Mouse (Mus musculus) midbrain, embryonic 11.5 days (tissue): Measurements from ENCODE around the gene Rrp1. TPM values are rescaled to one million over a fixed set of nuclear protein-coding genes. Genes with fewer than 3 reads are reported as not detected.

ENCODE experiments used
- ATAC-seq: fragments of 200-750 bp; cut with Nextera tagmentation; 2 replicates; pipeline ENCODE4 v1.8.0; 2017; ENCODE audit warnings: moderate TSS enrichment, moderate library complexity; ENCODE audit not compliant: low FRiP score
- DNase-seq: peaks from one replicate; pipeline ENCODE4 v3.0.0; 2015; ENCODE audit warnings: low spot score; ENCODE audit errors: missing footprints
- H3K27ac ChIP-seq: fragments of 300-500 bp; sonication (generic); 2 replicates; pipeline ENCODE4 v1.5.1; 2014; ENCODE audit warnings: low read depth, low read length
- H3K27me3 ChIP-seq: fragments of 300-500 bp; sonication (generic); 2 replicates; pipeline ENCODE4 v1.6.1; 2014; ENCODE audit warnings: mild to moderate bottlenecking, low read length, moderate library complexity, mixed read lengths; ENCODE audit not compliant: control insufficient read depth, insufficient read depth
- H3K36me3 ChIP-seq: fragments of 300-500 bp; sonication (generic); 2 replicates; pipeline ENCODE4 v1.6.1; 2014; ENCODE audit warnings: mild to moderate bottlenecking, low read length, moderate library complexity, mixed read lengths; ENCODE audit not compliant: control insufficient read depth, insufficient read depth
- H3K4me1 ChIP-seq: fragments of 300-500 bp; sonication (generic); 2 replicates; pipeline ENCODE4 v1.6.1; 2014; ENCODE audit warnings: low read length; ENCODE audit not compliant: control insufficient read depth, insufficient read depth
- H3K4me2 ChIP-seq: fragments of 300-500 bp; sonication (generic); 2 replicates; pipeline ENCODE4 v1.6.1; 2014; ENCODE audit warnings: mild to moderate bottlenecking, moderate library complexity
- H3K4me3 ChIP-seq: fragments of 300-500 bp; sonication (generic); 2 replicates; pipeline ENCODE4 v1.5.1; 2014; ENCODE audit warnings: low read depth, low read length
- H3K9ac ChIP-seq: fragments of 300-500 bp; sonication (generic); 2 replicates; pipeline ENCODE4 v1.6.1; 2014; ENCODE audit warnings: low read length
- H3K9me3 ChIP-seq: fragments of 300-500 bp; sonication (generic); 2 replicates; pipeline ENCODE4 v1.6.1; 2016; ENCODE audit warnings: low read length; ENCODE audit not compliant: control insufficient read depth
- WGBS: fragments of 180-500 bp; shearing (Covaris S2); extraction: QIAGEN DNeasy Blood & Tissue Kit; methylation state at CpG from one replicate; pipeline ENCODE4 v1.1.7; 2014; 5-methylcytosine and 5-hydroxymethylcytosine counted together
- polyA plus RNA-seq: library from polyadenylated mRNA; unstranded; fragments of >200 nt; fragmentation: Nextera tagmentation; extraction: Ambion mirVana; gene quantifications from 2 replicates; pipeline ENCODE4 v1.2.1, GENCODE M21; 2014

The Rrp1 gene
- polyA plus RNA-seq, 1 experiment from 2014 or later: 244 TPM

- ATAC-seq: no peak
- Histone ChIP-seq H3K36me3 (peaks cover 2% of the 10 kb centered on the region; the same call in 1 of the 2 replicates), H3K9me3 (no peaks in the 10 kb centered on the region), H3K4me3 (no peak overlapping the region), H3K4me1 (peaks cover 5% of the 10 kb centered on the region), H3K9ac (no peak overlapping the region), H3K27ac (no peak overlapping the region), H3K27me3 (no peaks in the 10 kb centered on the region), H3K4me2 (no peak overlapping the region)
- DNase-seq: no peak
- 88% methylated on average over 3 of the region's 3 CpGs for WGBS
Measured at GRCm38 (mm10) chr10:78447396-78447795, 34.6 kb upstream of the Rrp1 start.

DNA sequence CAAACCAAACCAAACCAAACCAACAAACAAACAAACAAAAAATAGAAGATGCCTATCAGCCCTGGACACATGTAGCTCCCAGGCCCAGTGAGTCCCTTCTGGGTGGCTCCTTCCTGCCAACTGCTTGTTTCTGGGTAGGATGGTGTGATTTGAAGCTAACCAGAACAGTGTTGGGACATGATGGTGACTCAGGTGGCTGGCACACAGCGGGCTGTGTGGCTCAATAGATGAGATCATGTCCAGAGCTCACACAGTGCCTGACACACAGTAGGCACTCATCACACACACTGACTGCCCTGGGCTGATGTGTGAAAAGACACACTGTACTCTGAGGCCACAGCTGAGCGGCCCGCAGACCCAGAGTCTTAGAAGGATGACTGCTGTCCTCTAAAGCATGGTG is 33.4 kb upstream of the Rrp1 start:
- no peak for ATAC-seq
- 98% methylated on average over 3 of the region's 3 CpGs for WGBS
- no peak overlapping the region for H3K4me2 ChIP-seq
- no peaks in the 10 kb centered on the region for H3K27me3 ChIP-seq
- H3K4me3 ChIP-seq: no peak overlapping the region
- H3K27ac ChIP-seq: no peak overlapping the region
- DNase-seq: no peak
- peaks cover 2% of the 10 kb centered on the region; the same call in 1 of the 2 replicates for H3K36me3 ChIP-seq
- H3K9ac ChIP-seq: no peak overlapping the region
- H3K4me1 ChIP-seq: no peaks in the 10 kb centered on the region
- H3K9me3 ChIP-seq: no peaks in the 10 kb centered on the region

GRCm38 (mm10) chr10:78442292-78442691 is 29.4 kb upstream of the Rrp1 start:
- Histone ChIP-seq H3K9me3 (no peaks in the 10 kb centered on the region), H3K4me1 (no peaks in the 10 kb centered on the region), H3K27ac (no peak overlapping the region), H3K9ac (no peak overlapping the region), H3K4me2 (no peak overlapping the region), H3K27me3 (no peaks in the 10 kb centered on the region), H3K4me3 (no peak overlapping the region), H3K36me3 (no peaks in the 10 kb centered on the region)
- WGBS: 88% methylated on average over 3 of the region's 3 CpGs
- DNase-seq: no peak
- no peak for ATAC-seq

GRCm38 (mm10) chr10:78441606-78442005 is 28.8 kb upstream of the Rrp1 start:
- Histone ChIP-seq H3K4me3 (no peak overlapping the region), H3K27me3 (no peaks in the 10 kb centered on the region), H3K9ac (no peak overlapping the region), H3K27ac (no peak overlapping the region), H3K36me3 (no peaks in the 10 kb centered on the region), H3K9me3 (no peaks in the 10 kb centered on the region), H3K4me2 (no peak overlapping the region), H3K4me1 (no peaks in the 10 kb centered on the region)
- ATAC-seq: no peak
- DNase-seq: no peak
- whole genome bisulfite sequencing: 88% methylated on average over 5 of the region's 5 CpGs

DNA sequence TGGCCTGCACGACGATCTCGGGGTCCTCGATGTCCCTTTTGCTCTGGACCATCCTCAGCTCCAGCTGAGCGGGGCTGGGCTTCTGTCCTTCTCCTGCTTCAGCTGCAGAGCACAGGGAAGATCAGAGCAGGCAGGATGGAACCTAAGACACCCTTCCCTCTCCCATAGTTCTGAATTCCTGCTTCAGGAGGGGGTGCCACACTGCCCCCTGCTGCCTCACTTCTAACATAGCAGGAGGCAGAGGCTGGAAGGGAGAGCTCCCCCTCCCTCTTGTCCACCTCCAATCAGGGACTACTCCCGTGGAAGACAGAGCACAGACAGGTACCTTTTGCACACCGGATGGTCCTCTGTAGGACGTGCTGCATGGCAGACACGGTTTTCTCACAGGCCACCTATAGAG is 28.0 kb upstream of the Rrp1 start:
- Histone ChIP-seq H3K36me3 (no peaks in the 10 kb centered on the region), H3K4me2 (no peak overlapping the region), H3K9ac (no peak overlapping the region), H3K9me3 (no peaks in the 10 kb centered on the region), H3K4me1 (no peaks in the 10 kb centered on the region), H3K27me3 (no peaks in the 10 kb centered on the region), H3K27ac (no peak overlapping the region), H3K4me3 (no peak overlapping the region)
- ATAC-seq: peak; percentile 47; the same call in 1 of the 2 replicates
- 68% methylated on average over 9 of the region's 9 CpGs for WGBS
- no peak for DNase-seq

- Histone ChIP-seq H3K4me2 (no peak overlapping the region), H3K9me3 (no peaks in the 10 kb centered on the region), H3K27ac (no peak overlapping the region), H3K36me3 (no peaks in the 10 kb centered on the region), H3K9ac (no peak overlapping the region), H3K27me3 (no peaks in the 10 kb centered on the region), H3K4me1 (no peaks in the 10 kb centered on the region), H3K4me3 (no peak overlapping the region)
- 87% methylated on average over 7 of the region's 7 CpGs for WGBS
- DNase-seq: no peak
- no peak for ATAC-seq
Measured at GRCm38 (mm10) chr10:78439990-78440389, 27.1 kb upstream of the Rrp1 start.

- Histone ChIP-seq H3K9me3 (no peaks in the 10 kb centered on the region), H3K27me3 (no peaks in the 10 kb centered on the region), H3K9ac (no peak overlapping the region), H3K27ac (no peak overlapping the region), H3K4me2 (no peak overlapping the region), H3K36me3 (no peaks in the 10 kb centered on the region), H3K4me1 (no peaks in the 10 kb centered on the region), H3K4me3 (no peak overlapping the region)
- peak; percentile 39; the same call in 1 of the 2 replicates for ATAC-seq
- WGBS: 53% methylated on average over 5 of the region's 5 CpGs
- DNase-seq: no peak
Measured at GRCm38 (mm10) chr10:78439550-78439949, 26.7 kb upstream of the Rrp1 start.

DNA sequence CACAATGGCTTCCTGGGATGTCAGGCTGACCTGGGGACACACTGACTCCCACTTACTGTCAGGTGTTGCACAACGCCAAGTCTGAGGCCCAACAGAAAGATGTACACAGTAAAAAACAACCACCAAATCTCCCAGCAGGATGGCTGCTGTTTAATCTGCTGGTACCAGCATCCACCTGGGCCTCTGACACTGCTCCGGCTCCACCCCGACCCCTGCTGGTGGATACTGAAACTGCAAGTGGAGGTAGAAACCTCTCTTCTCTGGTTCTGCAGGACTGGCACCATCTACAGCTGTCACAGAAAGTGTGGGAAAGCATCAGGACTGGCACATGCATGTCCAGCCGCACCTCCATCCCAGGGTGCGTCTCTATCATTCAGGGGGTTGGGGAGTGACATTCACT is 25.3 kb upstream of the Rrp1 start:
- 15% methylated on average over 5 of the region's 5 CpGs for WGBS
- Histone ChIP-seq H3K9ac (no peak overlapping the region), H3K4me1 (no peaks in the 10 kb centered on the region), H3K27me3 (no peaks in the 10 kb centered on the region), H3K4me3 (no peak overlapping the region), H3K36me3 (no peaks in the 10 kb centered on the region), H3K4me2 (no peak overlapping the region), H3K27ac (no peak overlapping the region), H3K9me3 (no peaks in the 10 kb centered on the region)
- ATAC-seq (peak; percentile 45; the same call in 1 of the 2 replicates), DNase-seq (peak; percentile 98)

DNA sequence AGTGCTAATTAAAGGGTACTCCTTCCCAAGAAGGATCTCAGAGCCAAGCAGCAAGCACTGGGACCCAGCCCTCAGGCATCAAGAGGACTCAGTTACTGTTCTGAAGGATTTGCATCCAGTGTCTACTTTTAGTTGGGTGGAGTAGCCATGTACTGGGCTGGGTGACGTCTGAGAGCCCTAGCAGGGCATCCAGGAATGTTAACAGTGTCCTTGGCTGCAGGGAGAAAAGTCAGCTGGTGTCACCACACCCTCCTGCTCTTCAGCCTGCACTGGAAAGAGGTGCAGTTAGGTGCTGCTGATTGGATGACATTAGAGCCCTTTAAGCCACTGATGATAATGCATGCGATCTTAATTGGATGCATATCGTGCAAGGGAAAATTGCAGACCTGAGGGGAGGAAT is 20.0 kb upstream of the Rrp1 start:
- no peaks in the 10 kb centered on the region for H3K9me3 ChIP-seq
- H3K9ac ChIP-seq: no peak overlapping the region
- DNase-seq (no peak), ATAC-seq (no peak)
- H3K4me1 ChIP-seq: no peaks in the 10 kb centered on the region
- peaks cover 4% of the 10 kb centered on the region; the same call in 1 of the 2 replicates for H3K36me3 ChIP-seq
- 82% methylated on average over 3 of the region's 3 CpGs for WGBS
- H3K27me3 ChIP-seq: no peaks in the 10 kb centered on the region
- no peak overlapping the region for H3K27ac ChIP-seq
- H3K4me2 ChIP-seq: no peak overlapping the region
- no peak overlapping the region for H3K4me3 ChIP-seq

- Histone ChIP-seq H3K9me3 (no peaks in the 10 kb centered on the region), H3K36me3 (peaks cover 4% of the 10 kb centered on the region; the same call in 1 of the 2 replicates), H3K27ac (no peak overlapping the region), H3K4me3 (no peak overlapping the region), H3K9ac (no peak overlapping the region), H3K4me1 (peaks cover 6% of the 10 kb centered on the region), H3K4me2 (no peak overlapping the region), H3K27me3 (no peaks in the 10 kb centered on the region)
- DNase-seq (no peak), ATAC-seq (no peak)
- WGBS: 93% methylated on average over 2 of the region's 2 CpGs
Measured at GRCm38 (mm10) chr10:78429776-78430175, 16.9 kb upstream of the Rrp1 start.
